Mouse (Mus musculus): ENCODE measurements around the gene Hccs.

DNA sequence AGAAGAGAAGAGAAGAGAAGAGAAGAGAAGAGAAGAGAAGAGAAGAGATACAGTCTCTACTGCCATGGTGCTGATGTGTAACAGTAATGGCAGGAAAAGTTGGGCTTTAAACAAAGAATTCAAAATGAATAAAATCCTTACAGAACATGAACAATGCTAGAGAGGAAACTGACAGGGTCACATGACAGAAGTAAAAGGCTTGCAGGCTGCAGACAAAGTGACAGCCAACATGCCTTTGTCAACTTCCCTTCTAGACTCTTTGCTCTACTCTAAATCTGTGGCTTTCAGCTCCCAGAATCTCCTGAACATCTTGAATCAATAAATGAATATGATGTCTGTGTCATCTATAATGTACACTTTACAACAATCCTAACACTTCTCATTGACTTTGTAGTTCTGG is 17.4 kb upstream of the Hccs start:
- TF ChIP-seq POLR2A (IDR thresholded peaks at IDR 0.05; ENCODE audit: extremely low read depth, insufficient read depth, low read length) (no peak), CTCF (IDR thresholded peaks at IDR 0.05; ENCODE audit: low read depth, low read length) (no peak)

Data from liver, adult 2 months (tissue).